Mouse (Mus musculus) lung, adult 18-20 months (tissue): ENCODE measurements around the gene Chd8.

Source experiments
- DNase-seq, 2 experiments: peaks; one replicate each; pipeline ENCODE4 v3.0.0; 2022; ENCODE audit warnings: mixed read lengths in 2 of 2

Chd8 gene

GRCm38 (mm10) chr14:52197156-52197878 lies 60.3 kb downstream of the Chd8 start, which contains the start of gene Supt16:
Supt16 (minus strand) TSS chr14:52197416.
- peak; percentile 77 to 82 for DNase-seq

GRCm38 (mm10) chr14:52196230-52197155 lies 61.1 kb downstream of the Chd8 start:
- DNase-seq, result peak in 1 of 2 experiments; percentile 6

GRCm38 (mm10) chr14:52195691-52196090 lies 61.9 kb downstream of the Chd8 start:
- peak in 1 of 2 experiments; percentile 48 for DNase-seq

GRCm38 (mm10) chr14:52190740-52191359 lies 66.7 kb downstream of the Chd8 start:
- DNase-seq, result peak; percentile 34 to 43

- no peak for DNase-seq
These were observed 68.1 kb downstream of the Chd8 start for GRCm38 (mm10) chr14:52189519-52189918.

- no peak for DNase-seq
These were observed 68.8 kb downstream of the Chd8 start for GRCm38 (mm10) chr14:52188788-52189187.

- DNase-seq, result no peak
These were observed 91.0 kb downstream of the Chd8 start for GRCm38 (mm10) chr14:52166571-52166970.

GRCm38 (mm10) chr14:52160911-52161310 lies 96.7 kb downstream of the Chd8 start:
- DNase-seq, result no peak

- DNase-seq, result no peak
These were observed 102.6 kb downstream of the Chd8 start for GRCm38 (mm10) chr14:52155008-52155407.

- DNase-seq, result no peak
These were observed 105.0 kb downstream of the Chd8 start for GRCm38 (mm10) chr14:52152613-52153012.

- no peak for DNase-seq
These were observed 105.4 kb downstream of the Chd8 start for GRCm38 (mm10) chr14:52152179-52152578.

- DNase-seq, result no peak
These were observed 107.7 kb downstream of the Chd8 start for GRCm38 (mm10) chr14:52149888-52150287.
